Mouse (Mus musculus) cerebellum, postnatal 4 days (tissue): ENCODE measurements around the gene Orm2.

ENCODE experiments used
- DNase-seq, 2 experiments: peaks; one replicate each; pipeline ENCODE4 v3.0.0; 2022; ENCODE audit warnings: low spot score in 2 of 2, mixed read lengths in 1 of 2

Orm2 gene

DNA sequence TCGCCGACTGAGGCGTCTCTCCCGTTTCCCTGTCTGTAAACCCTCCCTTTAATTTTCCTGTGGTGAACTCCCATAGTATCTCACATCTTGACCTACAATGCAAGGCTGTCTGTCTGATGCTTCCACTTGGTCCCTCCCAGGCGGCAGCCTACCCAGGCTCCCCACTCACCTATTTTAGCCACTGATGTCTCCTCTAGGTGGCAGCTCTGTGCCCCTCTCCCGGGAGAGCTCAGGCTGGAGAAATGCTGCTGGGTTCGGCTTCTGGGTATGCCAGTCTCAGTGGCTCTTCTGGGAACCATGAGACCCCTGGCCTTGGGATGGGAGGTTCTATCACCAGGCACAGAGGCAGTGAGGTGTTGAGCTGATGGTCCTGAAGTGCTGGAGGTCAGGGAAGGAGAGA lies 15.2 kb downstream of the Orm2 start:
- no peak for DNase-seq

DNA sequence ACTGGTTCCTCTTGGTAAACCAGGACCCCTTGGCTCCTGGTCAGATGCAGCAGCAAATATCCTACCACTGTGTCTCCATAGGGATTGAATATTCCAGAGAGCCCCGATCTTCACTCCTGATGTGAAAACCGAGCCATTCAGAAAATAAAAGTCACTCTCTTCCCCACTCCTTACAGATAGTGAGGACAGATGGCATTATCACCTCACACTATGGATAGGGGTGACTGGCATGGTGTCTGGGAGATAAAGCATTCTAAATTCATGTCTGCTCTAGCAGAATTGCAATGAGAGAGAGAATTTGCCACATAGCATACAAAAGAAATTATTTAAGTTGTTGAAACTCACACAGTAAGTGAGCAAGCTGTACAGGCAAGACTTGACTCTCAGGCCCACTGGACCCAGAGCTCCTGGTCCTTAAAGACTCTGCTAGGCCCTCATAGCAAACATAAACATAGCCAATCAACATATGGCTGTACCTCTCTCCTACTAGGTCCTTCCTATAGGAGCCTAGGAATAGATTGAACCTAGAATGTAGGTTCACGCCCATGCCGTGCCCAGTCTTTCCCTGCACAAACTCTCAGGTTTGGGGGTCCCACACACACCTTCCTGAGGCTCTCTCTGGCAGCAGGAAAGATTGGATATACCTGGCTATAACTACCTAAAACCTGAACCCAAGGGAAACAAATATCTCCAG lies 20.6 kb downstream of the Orm2 start:
- DNase-seq: no peak

DNA sequence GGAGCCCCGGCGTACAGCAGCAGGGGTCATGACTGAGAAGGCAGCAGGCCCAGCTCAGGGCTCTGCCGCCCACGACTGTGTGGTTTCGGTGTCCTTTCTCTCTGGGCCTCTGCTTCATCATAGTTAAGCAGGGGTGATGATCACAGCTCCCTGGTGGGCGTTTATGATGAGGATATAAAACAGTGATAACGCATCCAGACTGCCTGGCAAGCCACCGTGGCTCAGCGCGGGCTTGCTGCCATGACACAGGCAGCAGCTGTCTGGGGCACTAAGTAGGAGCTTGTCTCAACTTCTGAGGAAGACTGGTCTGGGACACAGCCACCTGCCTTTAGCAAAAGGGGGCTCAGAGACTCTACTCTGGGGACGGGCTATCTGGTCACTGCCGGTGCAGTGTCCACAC lies 21.2 kb downstream of the Orm2 start:
- no peak for DNase-seq

DNA sequence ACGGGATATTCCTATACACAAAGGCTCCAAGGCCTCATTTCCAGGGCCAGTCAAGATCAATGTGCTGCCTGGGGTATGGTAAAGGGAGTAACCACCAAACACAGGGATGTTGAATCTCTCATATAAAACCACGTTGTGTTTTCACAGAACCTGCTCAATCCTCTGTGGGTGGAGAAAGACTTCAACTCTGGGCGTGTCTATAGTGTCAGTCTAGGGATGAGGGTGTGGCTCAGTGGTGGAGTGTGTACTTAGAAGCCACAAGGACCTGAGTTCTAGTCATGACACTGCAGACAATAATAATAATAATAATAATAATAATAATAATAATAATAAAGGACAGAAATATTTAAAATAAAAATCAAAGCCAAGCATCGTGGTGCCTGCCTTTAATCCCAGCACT lies 22.0 kb downstream of the Orm2 start:
- DNase-seq: no peak

DNA sequence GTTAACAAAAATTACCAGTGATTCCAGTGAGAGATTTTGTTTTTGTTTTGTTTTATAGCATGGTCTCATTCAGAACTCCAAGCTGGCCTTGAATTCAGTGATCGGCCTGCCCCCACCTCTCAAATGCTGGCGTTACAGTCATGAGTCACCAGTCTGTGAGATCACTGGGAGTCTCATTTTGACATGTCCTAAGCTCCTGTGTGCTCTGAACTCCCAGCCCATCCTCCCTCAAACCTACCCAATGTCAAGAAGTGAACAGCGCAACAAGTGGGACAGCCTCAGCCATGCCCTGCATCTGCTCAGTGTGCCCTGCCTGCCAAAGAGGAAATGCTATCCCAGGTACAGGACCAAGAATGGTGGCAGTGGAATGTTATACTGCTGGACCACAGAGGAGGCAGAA lies 23.0 kb downstream of the Orm2 start:
- no peak for DNase-seq

DNA sequence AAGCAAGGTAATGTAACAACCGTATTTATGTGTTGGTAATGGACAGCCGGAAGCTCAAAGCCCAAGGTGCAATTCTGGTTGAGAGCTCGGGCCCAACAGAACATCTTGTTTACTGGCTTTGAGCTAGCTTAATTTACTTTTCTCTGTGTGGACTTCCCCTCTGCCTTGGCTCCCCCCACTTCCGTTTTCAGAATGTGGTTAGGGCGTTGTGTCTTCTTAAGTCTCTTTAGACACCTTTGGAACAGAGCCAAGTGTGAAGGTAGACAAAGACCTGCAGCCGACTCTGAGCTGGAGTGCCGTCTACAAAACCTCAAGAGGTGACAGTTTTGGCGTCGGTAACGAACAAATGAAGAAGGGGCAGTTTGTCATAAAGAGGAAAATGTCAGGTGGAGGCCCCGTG lies 23.5 kb downstream of the Orm2 start:
- DNase-seq: no peak

DNA sequence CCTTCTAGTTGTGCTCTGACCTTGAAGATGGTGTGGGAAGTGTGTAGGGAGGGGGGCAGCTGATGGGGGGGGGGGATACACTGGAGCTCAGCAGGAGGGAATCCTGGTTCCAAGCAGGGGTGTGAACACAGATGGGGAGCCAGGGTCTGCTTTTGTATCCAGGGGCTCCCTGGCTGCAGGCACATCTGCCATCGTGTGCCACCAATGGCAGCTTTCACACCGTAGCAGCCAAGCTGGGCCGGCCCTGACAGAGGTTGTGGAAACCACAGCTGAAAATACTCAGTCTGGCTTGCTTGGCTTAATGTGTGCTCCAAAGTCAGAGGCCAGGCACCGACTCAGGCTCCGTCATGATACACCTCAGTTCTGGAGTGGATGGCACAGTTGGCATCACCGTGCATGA lies 25.8 kb downstream of the Orm2 start:
- DNase-seq: no peak

DNA sequence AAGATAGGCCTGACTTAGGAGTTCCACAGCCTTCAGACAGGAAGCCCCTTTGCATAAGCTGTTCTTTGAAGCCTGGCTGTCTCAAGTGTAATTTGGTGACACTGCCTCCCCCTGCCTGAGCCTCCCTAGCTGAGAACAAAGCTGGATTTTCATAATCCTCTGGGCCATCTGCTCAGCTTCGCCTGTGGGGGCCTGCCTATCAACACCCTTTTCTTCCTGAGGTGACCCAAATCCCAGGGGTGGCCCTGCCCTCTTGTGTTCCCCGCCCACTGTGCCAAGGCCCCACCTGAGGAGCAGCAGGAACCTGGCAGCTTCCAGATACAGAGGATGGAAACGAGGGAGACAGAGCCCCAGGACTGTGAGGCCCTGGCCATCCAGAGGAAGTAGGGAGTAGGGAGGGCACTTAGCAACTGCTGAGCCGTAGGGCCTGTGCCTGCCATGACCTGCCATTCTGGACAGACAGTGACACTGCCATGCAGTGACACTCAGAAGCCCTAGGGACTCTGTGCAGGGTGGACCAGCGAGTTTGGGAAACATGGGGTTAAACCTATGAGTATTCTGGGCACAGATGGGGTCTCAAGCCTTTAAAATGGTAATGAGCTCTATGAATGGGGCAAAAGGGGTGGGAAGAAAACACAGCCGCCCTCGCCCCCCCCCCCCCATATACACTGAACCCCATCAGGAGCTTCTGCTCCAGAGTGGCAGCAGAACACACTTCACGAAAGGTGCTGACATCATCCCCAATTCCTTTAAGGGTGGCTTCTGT lies 27.1 kb downstream of the Orm2 start:
- no peak for DNase-seq

DNA sequence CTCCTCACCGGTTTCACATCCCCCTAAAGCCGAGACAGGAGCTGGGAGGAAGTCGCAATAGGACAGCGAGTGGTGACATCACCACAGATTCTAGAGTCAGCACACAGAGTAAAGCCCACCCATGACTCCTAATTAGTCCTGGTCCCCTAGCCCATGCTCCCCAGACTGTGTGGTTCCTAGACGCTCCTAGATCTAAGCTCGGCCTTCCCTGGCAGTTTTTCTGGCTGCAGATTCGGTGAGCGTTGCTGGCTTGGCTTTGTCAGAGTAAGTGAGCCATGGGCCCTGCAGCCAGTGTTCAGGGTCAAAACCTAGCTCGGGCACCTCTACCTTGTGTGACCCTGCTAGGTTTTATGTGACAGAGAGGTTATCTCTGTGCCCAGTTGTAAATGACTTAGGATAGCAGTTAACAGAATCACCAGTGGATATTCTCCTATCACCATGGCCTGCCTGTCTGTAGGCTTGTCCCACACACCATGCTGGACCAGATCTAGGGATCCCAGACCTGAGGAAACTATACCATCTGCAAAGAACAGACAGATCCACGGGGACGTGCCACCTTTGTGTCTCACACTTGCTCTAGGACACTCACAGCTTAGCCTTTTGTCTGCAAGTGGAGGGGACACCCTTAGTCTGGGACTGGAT lies 27.8 kb downstream of the Orm2 start:
- DNase-seq: no peak

DNA sequence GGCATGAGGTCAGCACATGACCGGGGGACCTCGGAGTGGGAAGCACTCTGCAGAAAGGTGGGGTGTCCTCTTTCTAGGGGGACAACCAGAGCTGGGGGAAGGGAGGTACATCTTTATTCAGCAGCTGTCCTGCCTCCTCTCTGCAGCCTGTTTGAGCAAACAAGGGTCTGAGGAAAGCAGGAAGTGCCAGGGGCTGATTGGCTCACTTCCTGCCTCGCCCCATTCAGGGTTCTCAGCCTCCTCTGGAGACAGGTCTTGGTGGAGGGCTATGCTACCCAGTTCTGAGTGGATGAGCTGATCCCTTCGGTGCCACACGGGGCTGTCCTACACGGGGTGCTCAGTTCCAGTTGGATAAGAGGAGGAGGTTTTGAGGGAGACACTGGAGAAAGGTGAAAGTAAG lies 29.1 kb downstream of the Orm2 start:
- no peak for DNase-seq

DNA sequence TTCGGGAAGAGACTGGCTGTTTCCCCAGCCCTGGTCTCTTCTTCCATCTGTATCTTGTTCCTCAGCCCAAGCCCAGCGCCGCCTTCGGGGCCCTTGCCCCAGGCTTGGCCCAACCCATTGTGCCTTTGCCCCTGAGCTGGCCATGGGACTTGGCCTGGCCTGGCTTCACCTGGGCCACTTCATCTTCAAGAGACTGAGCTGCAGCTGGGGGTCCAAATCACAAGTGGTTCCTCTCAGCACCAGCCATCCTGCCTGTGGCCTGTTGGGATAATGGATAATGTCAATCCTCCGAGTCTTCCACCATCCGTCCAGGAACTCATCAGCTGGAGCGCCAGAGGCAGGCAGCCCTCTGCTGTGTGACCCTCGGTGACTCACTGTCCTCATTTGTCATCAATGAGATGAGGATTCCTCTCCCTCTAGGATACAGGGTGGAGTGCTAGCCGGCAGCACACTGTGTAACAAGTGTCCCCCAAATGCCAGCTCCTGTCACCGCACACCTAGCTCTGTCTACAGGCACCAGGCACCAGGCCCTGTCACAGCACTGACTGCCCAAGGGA lies 35.8 kb downstream of the Orm2 start:
- no peak for DNase-seq

DNA sequence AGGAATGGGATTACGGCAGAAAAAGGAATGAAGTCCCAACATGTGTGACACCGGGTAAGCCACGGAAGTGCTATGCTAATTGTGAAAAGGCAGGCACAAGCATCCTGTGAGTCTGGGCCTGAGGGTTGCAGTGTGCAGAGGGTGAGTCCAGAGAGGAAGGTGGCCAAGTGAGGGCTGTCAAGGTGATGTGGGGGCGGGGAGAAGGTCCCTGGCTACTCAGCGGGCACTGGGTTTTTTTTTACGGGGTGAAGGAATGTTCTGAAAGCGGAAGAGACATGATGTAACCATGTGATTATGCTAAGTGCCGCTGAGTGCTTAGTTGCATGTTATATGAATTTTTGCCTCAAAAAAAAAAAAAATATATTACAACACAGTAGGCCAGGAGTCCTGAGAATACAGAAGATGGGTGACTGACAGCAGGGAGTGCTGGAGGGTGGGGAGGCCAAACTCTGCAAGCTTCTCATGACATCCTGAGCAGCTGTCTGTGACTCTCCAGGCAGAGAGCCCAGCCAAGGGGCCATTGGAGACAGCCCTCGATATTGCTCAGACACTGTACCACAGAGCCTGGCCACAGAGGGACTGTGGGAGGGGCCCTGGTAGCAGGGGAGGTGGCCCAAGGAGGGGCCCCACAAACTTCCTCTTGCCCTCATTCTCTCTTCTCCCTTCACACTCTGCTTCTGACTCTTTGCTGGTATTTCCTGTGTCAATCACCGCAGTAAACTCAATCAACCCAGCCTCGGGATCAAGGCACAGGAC lies 36.8 kb downstream of the Orm2 start:
- DNase-seq: no peak

DNA sequence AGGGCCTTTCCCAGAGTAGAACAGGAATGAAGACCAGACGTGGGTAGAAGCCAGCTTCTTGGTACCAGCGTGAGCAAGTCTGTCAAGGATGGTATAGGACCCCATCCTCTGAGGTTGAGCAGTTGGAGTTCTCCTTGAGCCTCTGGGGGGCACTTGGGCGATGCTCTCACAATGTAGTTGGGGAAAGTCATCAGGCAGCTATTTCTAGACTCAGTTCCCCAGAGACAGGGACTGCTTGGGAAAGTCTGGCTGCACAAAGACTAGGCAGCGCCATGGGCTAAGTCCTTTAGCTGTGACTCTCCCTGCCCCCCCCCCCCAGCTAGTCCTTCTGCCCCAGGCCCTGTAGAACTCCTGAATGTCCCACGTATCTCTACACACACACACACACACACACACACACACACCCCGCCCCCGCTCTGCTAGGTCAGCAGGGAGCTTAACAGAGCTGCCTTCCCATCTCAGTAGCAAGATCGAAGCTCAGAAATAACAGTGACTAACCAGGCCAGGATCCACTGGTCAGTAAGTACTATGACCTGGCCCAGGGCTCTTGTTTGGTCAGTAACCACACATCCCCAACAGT lies 37.5 kb downstream of the Orm2 start:
- no peak for DNase-seq

DNA sequence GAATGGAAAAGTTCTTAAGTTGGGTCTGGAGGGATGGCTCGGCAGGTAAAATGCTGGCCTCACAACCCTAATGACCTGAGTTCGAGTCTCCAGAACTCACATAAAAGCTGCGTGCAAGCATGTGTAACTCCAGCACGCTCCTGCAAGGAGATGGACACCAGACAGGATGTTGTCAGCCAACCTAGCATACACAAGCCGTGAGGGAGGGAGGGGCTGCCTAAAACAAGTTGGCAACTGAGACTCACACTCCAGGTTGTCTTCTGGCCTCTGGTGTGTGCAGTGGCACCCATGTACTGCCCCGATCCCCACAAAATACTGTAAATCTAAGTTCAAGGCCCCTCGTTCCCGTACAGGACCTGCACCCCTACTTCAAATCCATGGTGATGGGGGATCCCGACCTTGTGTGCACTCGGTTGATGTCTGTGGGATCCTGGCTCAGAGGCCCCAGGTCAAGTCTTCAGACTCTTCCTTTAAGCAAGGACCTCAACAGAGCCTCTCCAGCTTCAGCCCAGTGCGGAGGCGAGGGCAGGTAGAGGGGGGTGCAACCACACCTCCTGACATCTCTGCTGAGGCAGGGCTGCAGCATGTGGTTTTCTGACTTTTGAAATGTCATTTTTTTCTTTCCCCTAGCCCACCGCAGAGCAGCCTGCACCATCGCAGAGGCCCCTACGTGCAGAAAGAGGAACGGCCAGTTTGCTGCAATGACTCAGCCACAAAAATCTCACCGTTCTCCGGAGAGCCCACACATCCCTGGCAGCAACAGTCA lies 38.5 kb downstream of the Orm2 start:
- DNase-seq: no peak

DNA sequence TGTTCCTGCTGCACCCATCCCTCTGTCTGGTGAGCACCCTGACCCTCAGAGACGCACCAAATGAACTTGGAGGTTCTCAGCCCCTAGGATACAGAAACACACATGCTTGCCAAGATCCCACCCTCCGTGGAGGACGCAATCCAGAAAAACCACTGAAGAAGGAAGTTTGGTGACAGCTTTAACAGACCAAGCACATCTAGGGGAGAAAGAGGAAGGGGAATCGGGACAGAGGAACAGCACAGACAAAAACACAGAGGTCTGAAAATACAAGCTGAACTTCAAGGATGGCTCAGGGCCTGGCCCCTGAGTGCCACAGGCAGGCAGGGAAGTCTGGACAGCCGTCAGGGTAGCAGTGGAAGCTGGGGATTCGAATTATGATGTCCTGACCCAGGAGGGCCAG lies 39.4 kb downstream of the Orm2 start:
- DNase-seq: no peak

DNA sequence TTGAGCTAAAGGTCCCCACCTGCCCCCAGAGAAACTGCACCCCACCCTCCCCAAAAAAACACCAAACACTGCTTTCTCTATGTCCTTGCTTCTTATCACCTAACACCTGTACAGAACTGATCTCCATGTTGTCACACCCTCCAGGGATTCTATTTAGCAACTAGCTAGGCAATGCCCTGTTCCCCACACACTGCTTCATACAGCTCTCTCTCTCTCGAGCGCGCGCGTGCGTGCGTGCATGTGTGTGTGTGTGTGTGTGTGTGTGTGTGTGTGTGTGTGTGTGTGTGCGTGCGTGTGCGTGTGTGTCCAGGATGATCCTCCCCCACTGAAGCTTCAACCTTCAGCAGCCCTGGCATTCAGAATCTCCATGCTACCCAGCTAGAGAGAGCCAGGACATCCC lies 39.8 kb downstream of the Orm2 start:
- DNase-seq: no peak

DNA sequence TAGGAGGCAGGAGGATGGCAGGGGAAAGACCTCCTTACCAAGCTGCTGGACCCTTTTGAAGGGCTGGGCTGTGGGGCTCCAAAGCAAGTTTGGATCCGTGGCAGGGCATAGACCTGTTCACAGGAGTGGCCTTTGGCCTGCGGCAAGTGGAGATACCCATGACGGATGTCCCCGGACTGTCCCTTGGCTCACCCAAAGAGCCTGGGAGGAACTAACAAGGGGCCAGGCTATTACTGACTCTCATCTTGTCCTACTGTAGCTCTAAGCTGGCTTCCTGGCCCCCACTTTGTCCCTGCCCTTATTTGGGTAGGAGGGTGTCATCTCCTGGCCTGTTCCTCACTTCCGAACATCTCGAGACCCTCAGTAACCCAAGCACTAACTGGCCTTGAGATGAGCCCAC lies 40.3 kb downstream of the Orm2 start:
- DNase-seq: no peak

DNA sequence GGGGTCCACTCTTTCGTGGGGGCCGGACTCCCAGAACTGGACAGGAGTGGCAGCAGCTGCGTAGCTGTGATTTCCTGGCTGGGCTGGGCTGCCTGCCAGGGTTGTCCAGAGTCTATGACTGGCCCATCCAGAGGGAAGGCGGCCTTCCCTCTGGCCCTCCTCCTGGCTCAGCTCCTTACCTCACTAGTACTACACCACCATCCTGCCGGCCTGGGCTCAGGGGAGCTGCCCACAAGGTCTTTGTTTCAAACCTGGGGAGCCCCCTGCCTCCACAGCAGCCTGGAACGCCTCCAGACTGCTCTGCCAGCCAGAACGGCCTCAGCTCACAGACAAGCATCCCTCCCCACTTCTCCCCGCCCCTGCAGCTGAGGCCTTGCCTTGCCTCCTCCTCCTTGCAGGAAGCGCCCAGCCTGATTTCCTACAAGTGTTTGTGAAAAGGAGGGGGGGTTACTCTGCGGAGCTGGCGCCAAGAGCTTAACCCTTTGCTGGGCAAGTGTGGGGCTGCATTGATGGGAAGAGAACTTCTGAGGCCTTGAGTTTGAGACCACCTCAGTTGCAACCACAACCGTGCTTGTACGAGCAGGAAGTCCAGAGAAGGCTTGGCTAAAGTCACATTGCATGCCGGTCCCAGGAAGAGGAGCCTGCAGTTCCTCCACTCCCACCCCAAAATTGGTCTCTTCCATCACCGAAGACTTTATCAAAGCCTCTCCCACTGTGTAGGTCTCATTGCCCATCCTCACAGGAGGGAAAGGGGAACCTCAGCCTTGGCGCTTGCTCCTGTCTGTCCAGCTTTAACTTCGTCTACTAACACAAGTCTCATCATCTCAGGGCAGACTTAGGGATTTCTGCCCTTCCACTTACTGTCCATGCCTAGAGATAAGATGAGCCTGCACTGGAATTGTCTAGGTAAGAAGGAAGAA lies 41.1 kb downstream of the Orm2 start, which contains the start of gene Akna:
Gene Akna, minus strand, starts transcription at position 315 of the 920 bp plus-strand sequence.
- DNase-seq: peak; percentile 64 to 82

DNA sequence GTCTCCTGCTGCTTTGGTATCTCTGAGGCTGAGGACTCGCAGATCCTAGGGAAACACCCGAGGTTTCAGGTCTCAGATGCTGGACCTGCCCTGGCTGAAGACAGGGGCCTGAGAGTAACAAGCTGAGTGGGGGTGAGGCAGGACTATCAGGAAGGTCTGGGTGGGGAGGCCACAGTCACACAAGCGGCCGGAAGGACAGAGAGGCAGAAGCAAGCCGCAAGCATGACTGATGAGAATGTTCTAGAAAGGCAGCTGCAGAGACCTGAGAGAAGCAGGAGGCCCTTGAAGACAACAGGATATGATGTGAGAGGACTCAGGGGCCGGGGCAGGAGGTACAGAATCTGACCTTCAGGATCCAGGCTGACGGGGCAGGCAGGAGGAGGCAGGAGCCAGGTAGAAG lies 42.0 kb downstream of the Orm2 start:
- no peak for DNase-seq

DNA sequence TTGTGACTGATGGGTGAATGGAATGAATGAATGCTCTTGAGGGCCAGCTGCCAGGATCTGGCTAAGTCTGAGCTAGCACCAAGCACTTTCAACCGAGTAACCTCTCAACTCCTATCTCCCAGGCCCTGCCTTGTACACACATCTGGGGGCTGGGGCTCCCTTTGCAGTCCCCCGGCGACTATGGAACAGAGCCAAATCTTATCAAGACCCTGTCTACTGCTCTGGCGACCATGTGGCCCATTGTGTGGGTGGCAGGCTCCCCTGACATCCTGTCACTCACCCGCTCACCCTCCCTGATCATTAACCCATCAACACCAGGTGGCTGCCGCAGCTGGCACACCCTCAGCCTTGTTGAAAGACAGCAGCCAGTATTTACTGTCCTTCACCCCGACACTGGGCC lies 42.8 kb downstream of the Orm2 start:
- no peak for DNase-seq
